Mouse (Mus musculus) cortical plate, adult 2 months (tissue): Measurements from ENCODE around the gene Ccser1.

Source experiments
- CTCF ChIP-seq: fragments of 200-500 bp; IDR thresholded peaks from 2 replicates; pipeline ENCODE4 v1.5.1; 2011; ENCODE audit warnings: mild to moderate bottlenecking, control low read depth, low read length; ENCODE audit not compliant: insufficient read depth; ENCODE audit errors: extremely low read depth
- POLR2A ChIP-seq: fragments of 200-500 bp; IDR thresholded peaks from 2 replicates; pipeline ENCODE4 v1.6.1; 2011; ENCODE audit warnings: mild to moderate bottlenecking, low read length, control low read depth; ENCODE audit not compliant: insufficient read depth; ENCODE audit errors: extremely low read depth

- no peak for TF ChIP-seq CTCF
- TF ChIP-seq POLR2A, result no peak
Measured at GRCm38 (mm10) chr6:61664572-61664971, 484.4 kb downstream of the Ccser1 start.
